Mouse (Mus musculus): ENCODE results near the gene Zfp317. TPM values are rescaled to one million over a fixed set of nuclear protein-coding genes. Genes with fewer than 3 reads are reported as not detected.

Zfp317 gene
- 33.6 TPM for polyA plus RNA-seq (2017; shearing (Covaris generic))

DNA sequence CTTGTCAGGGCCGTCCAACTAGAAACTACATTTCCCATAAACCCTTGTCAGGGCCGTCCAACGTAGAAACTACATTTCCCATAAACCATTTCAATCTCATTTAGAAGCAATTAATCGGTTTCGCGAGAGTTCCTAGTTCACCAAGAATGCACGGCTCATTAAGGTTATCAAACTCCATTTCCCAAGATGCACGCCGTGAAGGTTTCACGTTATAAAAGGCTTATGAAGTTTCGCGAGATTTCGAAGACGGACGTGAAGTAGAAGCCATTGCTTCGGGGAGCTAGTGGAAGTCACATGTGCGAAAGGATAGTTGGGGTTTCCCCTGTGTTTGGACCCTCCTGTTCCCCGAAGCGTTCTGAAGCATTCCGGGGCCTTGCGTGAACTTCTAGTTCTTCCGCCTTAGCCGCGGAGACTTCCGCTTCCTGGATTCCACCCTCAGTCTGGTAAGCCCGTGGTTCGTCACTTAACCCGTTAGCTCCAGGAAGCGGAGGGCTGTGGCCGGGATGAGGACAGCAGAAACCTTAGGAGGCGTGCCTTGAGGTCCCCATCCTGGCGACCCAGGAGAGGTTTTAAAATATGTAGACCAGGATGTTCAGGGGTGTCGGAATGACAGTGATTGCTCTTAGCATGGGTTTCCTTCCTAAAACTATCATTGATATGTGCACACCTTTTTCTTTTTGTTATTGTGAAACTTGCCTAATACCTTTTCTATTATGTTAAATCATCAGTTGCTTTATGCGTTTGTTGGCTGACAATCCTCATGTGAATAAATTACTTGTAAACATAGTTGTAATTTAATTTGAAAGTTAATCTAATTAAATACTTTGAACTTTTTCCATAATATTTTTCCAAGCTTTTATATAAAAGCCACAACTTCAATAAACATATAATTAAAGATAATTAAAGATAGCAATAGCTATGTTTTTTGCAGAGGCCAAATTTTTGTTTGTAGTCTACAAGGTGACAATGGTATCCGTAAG is at the start of gene Zfp317:
Gene Zfp317, plus strand, starts transcription at position 260 of the 980 bp plus-strand sequence.

DNA sequence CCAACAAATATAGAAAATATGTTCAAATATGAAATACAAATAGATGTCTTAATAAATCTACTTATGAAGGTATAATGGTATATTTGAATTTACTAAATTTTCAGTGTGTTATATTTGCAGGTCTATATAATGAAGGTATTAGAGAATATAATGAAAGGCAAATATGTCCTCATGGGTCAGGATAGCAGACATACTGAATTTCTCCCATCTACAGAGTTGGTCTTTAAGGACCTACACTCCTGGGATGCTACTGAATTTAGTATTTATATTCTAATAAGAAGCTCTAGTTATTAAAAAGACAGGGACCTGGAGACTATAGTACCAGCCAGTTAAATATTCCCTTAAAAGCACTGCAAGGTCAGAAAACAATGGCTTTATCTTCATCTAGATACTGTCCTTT is 39.6 kb upstream of the Zfp317 start, which contains the start of gene Olfr855:
Gene Olfr855, plus strand, starts transcription at position 301 of the 400 bp plus-strand sequence.

Other genes with a start within 250 kb of the Zfp317 start
- not detected for gene Olfr847, start 243.4 kb upstream of the Zfp317 start, polyA plus RNA-seq (2017; shearing (Covaris generic))
- not detected for gene Olfr849, start 181.8 kb upstream of the Zfp317 start, polyA plus RNA-seq (2017; shearing (Covaris generic))
- not detected for gene Olfr850, start 143.9 kb upstream of the Zfp317 start, polyA plus RNA-seq (2017; shearing (Covaris generic))
- not detected for gene Olfr851, start 128.8 kb upstream of the Zfp317 start, polyA plus RNA-seq (2017; shearing (Covaris generic))
- gene Olfr853, start 81.0 kb upstream of the Zfp317 start, polyA plus RNA-seq (2017; shearing (Covaris generic)): not detected
- gene Olfr854, start 54.7 kb upstream of the Zfp317 start, polyA plus RNA-seq (2017; shearing (Covaris generic)): not detected
- not detected for gene Olfr855, start 39.5 kb upstream of the Zfp317 start, polyA plus RNA-seq (2017; shearing (Covaris generic))
- not detected for gene Olfr857, start 87.3 kb downstream of the Zfp317 start, polyA plus RNA-seq (2017; shearing (Covaris generic))
- gene Olfr58, start 158.2 kb downstream of the Zfp317 start, polyA plus RNA-seq (2017; shearing (Covaris generic)): not detected
- not detected for gene Olfr859, start 182.8 kb downstream of the Zfp317 start, polyA plus RNA-seq (2017; shearing (Covaris generic))
- gene Olfr860, start 227.6 kb downstream of the Zfp317 start, polyA plus RNA-seq (2017; shearing (Covaris generic)): 0.14 TPM